Mouse (Mus musculus): ENCODE data around the gene Enkur.

Enkur gene

GRCm38 (mm10) chr2:21187576-21187975, 17.6 kb downstream of the Enkur start:
- DNase-seq, result peak; percentile 11 to 60

- DNase-seq, result no peak
Observed at GRCm38 (mm10) chr2:21182811-21183210, 22.4 kb downstream of the Enkur start.

GRCm38 (mm10) chr2:21179136-21179535, 26.0 kb downstream of the Enkur start:
- no peak for DNase-seq

- DNase-seq, result no peak
Observed at GRCm38 (mm10) chr2:21172797-21173196, 32.4 kb downstream of the Enkur start.

GRCm38 (mm10) chr2:21167916-21168315, 37.2 kb downstream of the Enkur start:
- DNase-seq, result no peak

- DNase-seq, result no peak
Observed at GRCm38 (mm10) chr2:21164296-21164695, 40.9 kb downstream of the Enkur start.

GRCm38 (mm10) chr2:21153469-21153868, 51.7 kb downstream of the Enkur start:
- DNase-seq, result no peak

GRCm38 (mm10) chr2:21147169-21147568, 58.0 kb downstream of the Enkur start:
- DNase-seq, result no peak

- DNase-seq, result no peak
Observed at GRCm38 (mm10) chr2:21146486-21146885, 58.7 kb downstream of the Enkur start.

GRCm38 (mm10) chr2:21142616-21143015, 62.5 kb downstream of the Enkur start:
- no peak for DNase-seq

GRCm38 (mm10) chr2:21142204-21142580, 63.0 kb downstream of the Enkur start:
- peak in 1 of 2 experiments; percentile 4 for DNase-seq

- DNase-seq, result no peak
Observed at GRCm38 (mm10) chr2:21141520-21142203, 63.5 kb downstream of the Enkur start.

GRCm38 (mm10) chr2:21141189-21141519, 64.0 kb downstream of the Enkur start:
- no peak for DNase-seq

Data from spleen, adult 18-20 months (tissue).